Mouse (Mus musculus) midbrain, embryonic 14.5 days (tissue): Measurements from ENCODE around the gene Kif6. TPM values are rescaled to one million over a fixed set of nuclear protein-coding genes. Genes with fewer than 3 reads are reported as not detected.

Experiments
- ATAC-seq: fragments of 200-750 bp; cut with Nextera tagmentation; 2 replicates; pipeline ENCODE4 v1.8.0; 2017; ENCODE audit warnings: moderate number of reproducible peaks, moderate library complexity; ENCODE audit not compliant: low FRiP score, low TSS enrichment
- DNase-seq: peaks from one replicate; pipeline ENCODE4 v3.0.0-alpha.2; 2015
- H3K27ac ChIP-seq: fragments of 300-500 bp; sonication (generic); replicated peaks from 2 replicates; pipeline ENCODE4 v1.5.1; 2014; ENCODE audit warnings: mild to moderate bottlenecking, low read depth, low read length, moderate library complexity
- H3K27me3 ChIP-seq: fragments of 300-500 bp; sonication (generic); 2 replicates; pipeline ENCODE4 v1.6.1; 2014; ENCODE audit warnings: low read length, control low read depth, mixed read lengths; ENCODE audit not compliant: control insufficient read depth, insufficient read depth
- H3K36me3 ChIP-seq: fragments of 300-500 bp; sonication (generic); 2 replicates; pipeline ENCODE4 v1.6.1; 2014; ENCODE audit warnings: low read length, control low read depth; ENCODE audit not compliant: control insufficient read depth, insufficient read depth
- H3K4me1 ChIP-seq: fragments of 300-500 bp; sonication (generic); 2 replicates; pipeline ENCODE4 v1.6.1; 2014; ENCODE audit warnings: mild to moderate bottlenecking, antibody characterized with exemption, low read length, control low read depth; ENCODE audit not compliant: control insufficient read depth, insufficient read depth
- H3K4me2 ChIP-seq: fragments of 300-500 bp; sonication (generic); 2 replicates; pipeline ENCODE4 v1.6.1; 2014; ENCODE audit warnings: mild to moderate bottlenecking, low read length, moderate library complexity
- H3K4me3 ChIP-seq: fragments of 300-500 bp; sonication (generic); replicated peaks from 2 replicates; pipeline ENCODE4 v1.5.1; 2014; ENCODE audit warnings: low read depth, low read length
- H3K9ac ChIP-seq: fragments of 300-500 bp; sonication (generic); replicated peaks from 2 replicates; pipeline ENCODE4 v1.6.1; 2014; ENCODE audit warnings: mild to moderate bottlenecking, low read length, moderate library complexity
- H3K9me3 ChIP-seq: fragments of 300-500 bp; sonication (generic); 2 replicates; pipeline ENCODE4 v1.6.1; 2016; ENCODE audit warnings: low read length, control low read depth, mixed read lengths; ENCODE audit not compliant: control insufficient read depth
- polyA plus RNA-seq: library from polyadenylated mRNA; unstranded; fragments of >200 nt; fragmentation: Nextera tagmentation; extraction: Ambion mirVana; gene quantifications from 2 replicates; pipeline ENCODE4 v1.2.1, GENCODE M21; 2014

Gene Kif6
- polyA plus RNA-seq, 1 experiment from 2014 or later = 2.4 TPM

GRCm38 (mm10) chr17:49959021-49959420, 344.1 kb downstream of the Kif6 start:
- Histone ChIP-seq H3K4me2 (no peak overlapping the region), H3K27me3 (no peaks in the 10 kb centered on the region), H3K27ac (no peak overlapping the region), H3K9me3 (no peaks in the 10 kb centered on the region), H3K36me3 (no peaks in the 10 kb centered on the region), H3K9ac (no peak overlapping the region), H3K4me1 (no peaks in the 10 kb centered on the region), H3K4me3 (no peak overlapping the region)
- DNase-seq = no peak
- ATAC-seq = no peak

Other genes starting within 250 kb of the Kif6 start
- gene Mocs1, start 186.8 kb upstream of the Kif6 start, polyA plus RNA-seq = 3.8 and 4.0 TPM in 2 replicates
- gene Daam2, start 50.8 kb upstream of the Kif6 start, polyA plus RNA-seq = 1.8 and 2.1 TPM in 2 replicates